Mouse (Mus musculus) midbrain, embryonic 12.5 days (tissue): ENCODE measurements around the gene Zfp385a. TPM values are rescaled to one million over a fixed set of nuclear protein-coding genes. Genes with fewer than 3 reads are reported as not detected.
A peak's percentile ranks its signal among the peaks of the same experiment; 100 is the strongest.

Experiments used
- ATAC-seq: fragments of 200-750 bp; cut with Nextera tagmentation; 2 replicates; pipeline ENCODE4 v1.8.0; 2017; ENCODE audit warnings: low read depth, moderate TSS enrichment, moderate library complexity; ENCODE audit not compliant: low FRiP score
- H3K27ac ChIP-seq: fragments of 300-500 bp; sonication (generic); replicated peaks from 2 replicates; pipeline ENCODE4 v1.5.1; 2016; ENCODE audit warnings: mild to moderate bottlenecking
- H3K27me3 ChIP-seq: fragments of 300-500 bp; sonication (generic); 2 replicates; pipeline ENCODE4 v1.6.1; 2016; ENCODE audit warnings: mild to moderate bottlenecking
- H3K36me3 ChIP-seq: fragments of 300-500 bp; sonication (generic); 2 replicates; pipeline ENCODE4 v1.6.1; 2016
- H3K4me1 ChIP-seq: fragments of 300-500 bp; sonication (generic); 2 replicates; pipeline ENCODE4 v1.6.1; 2016
- H3K4me2 ChIP-seq: fragments of 300-500 bp; sonication (generic); replicated peaks from 2 replicates; pipeline ENCODE4 v1.6.1; 2016; ENCODE audit warnings: mild to moderate bottlenecking, moderate library complexity
- H3K4me3 ChIP-seq: fragments of 300-500 bp; sonication (generic); 2 replicates; pipeline ENCODE4 v1.5.1; 2016; ENCODE audit warnings: mild to moderate bottlenecking
- H3K9ac ChIP-seq: fragments of 300-500 bp; sonication (generic); replicated peaks from 2 replicates; pipeline ENCODE4 v1.6.1; 2016; ENCODE audit warnings: mild to moderate bottlenecking, moderate library complexity
- H3K9me3 ChIP-seq: fragments of 300-500 bp; sonication (generic); 2 replicates; pipeline ENCODE4 v1.6.1; 2016; ENCODE audit warnings: mild to moderate bottlenecking
- WGBS: fragments of 180-500 bp; shearing (Covaris S2); methylation state at CpG from one replicate; pipeline ENCODE4 v1.1.7; 2016; 5-methylcytosine and 5-hydroxymethylcytosine counted together
- polyA plus RNA-seq: library from polyadenylated mRNA; unstranded; fragments of >200 nt; fragmentation: Nextera tagmentation; extraction: Ambion mirVana; gene quantifications from 2 replicates; pipeline ENCODE4 v1.2.1, GENCODE M21; 2016

The Zfp385a gene
- polyA plus RNA-seq, 1 experiment from 2014 or later, result 20.8 TPM

DNA sequence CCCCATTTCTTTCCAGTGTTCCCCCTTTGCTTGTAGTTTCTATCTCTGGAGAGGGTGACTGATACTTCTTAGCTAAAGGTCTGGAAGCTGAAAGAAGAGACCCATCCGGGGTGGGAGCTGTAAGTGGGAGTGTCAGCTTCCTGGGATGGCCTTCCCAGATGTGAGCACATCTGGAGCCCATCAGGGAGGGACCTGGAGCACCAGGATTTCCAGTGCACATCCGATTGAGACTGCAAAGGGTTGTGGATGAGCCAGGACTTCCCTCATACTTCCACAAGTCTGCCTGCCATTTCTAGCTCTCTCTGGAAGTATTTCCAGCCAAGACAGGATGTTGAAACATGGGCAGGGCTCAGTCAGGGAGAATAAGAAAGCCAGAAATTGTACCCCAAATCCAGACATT lies 31.3 kb upstream of the Zfp385a start:
- H3K27ac ChIP-seq, result no peak overlapping the region
- peaks cover 7% of the 10 kb centered on the region; the same call in 1 of the 2 replicates for H3K27me3 ChIP-seq
- WGBS, result 40% methylated on average over 2 of the region's 2 CpGs
- no peak overlapping the region for H3K4me3 ChIP-seq
- no peaks in the 10 kb centered on the region for H3K9me3 ChIP-seq
- no peak overlapping the region for H3K4me2 ChIP-seq
- H3K4me1 ChIP-seq, result peaks cover 17% of the 10 kb centered on the region
- no peaks in the 10 kb centered on the region for H3K36me3 ChIP-seq
- H3K9ac ChIP-seq, result no peak overlapping the region
- no peak for ATAC-seq

DNA sequence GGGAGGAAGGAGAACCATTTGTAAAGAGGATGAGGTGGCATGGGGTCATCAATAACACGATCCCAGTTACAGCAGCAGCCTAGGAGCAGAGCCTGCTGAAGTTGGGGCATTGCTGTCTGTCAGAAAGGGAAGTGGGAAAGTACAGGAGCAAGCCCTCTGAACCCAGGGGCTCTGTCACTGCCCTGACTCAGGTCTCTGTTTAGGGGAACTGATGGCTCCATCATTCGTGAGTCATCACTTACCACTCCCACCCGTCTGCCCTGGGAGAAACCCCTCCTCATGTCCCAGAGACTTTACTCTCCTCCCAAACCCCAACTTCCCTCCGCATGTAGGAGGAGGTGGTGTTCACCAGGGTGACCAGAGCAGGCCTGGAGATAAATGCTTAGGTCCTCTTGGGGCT lies 30.6 kb upstream of the Zfp385a start:
- H3K36me3 ChIP-seq, result no peaks in the 10 kb centered on the region
- WGBS, result 74% methylated on average over 4 of the region's 4 CpGs
- no peak overlapping the region for H3K27ac ChIP-seq
- no peaks in the 10 kb centered on the region for H3K9me3 ChIP-seq
- peaks cover 24% of the 10 kb centered on the region for H3K4me1 ChIP-seq
- H3K9ac ChIP-seq, result no peak overlapping the region
- peaks cover 7% of the 10 kb centered on the region; the same call in 1 of the 2 replicates for H3K27me3 ChIP-seq
- no peak for ATAC-seq
- H3K4me3 ChIP-seq, result no peak overlapping the region
- no peak overlapping the region for H3K4me2 ChIP-seq

GRCm38 (mm10) chr15:103369123-103369522 lies 29.2 kb upstream of the Zfp385a start:
- Histone ChIP-seq H3K27ac (no peak overlapping the region), H3K4me1 (peaks cover 38% of the 10 kb centered on the region), H3K9me3 (no peaks in the 10 kb centered on the region), H3K4me2 (no peak overlapping the region), H3K4me3 (no peak overlapping the region), H3K27me3 (peaks cover 7% of the 10 kb centered on the region; the same call in 1 of the 2 replicates), H3K36me3 (no peaks in the 10 kb centered on the region), H3K9ac (no peak overlapping the region)
- 66% methylated on average over 1 of the region's 1 CpGs for WGBS
- no peak for ATAC-seq

- Histone ChIP-seq H3K4me3 (no peak overlapping the region), H3K27me3 (peaks cover 7% of the 10 kb centered on the region; the same call in 1 of the 2 replicates), H3K27ac (no peak overlapping the region), H3K9ac (no peak overlapping the region), H3K4me2 (no peak overlapping the region), H3K4me1 (peaks cover 39% of the 10 kb centered on the region), H3K36me3 (no peaks in the 10 kb centered on the region), H3K9me3 (no peaks in the 10 kb centered on the region)
- no peak for ATAC-seq
- WGBS, result 71% methylated on average over 4 of the region's 4 CpGs
These were observed 28.5 kb upstream of the Zfp385a start for GRCm38 (mm10) chr15:103368179-103368940.

DNA sequence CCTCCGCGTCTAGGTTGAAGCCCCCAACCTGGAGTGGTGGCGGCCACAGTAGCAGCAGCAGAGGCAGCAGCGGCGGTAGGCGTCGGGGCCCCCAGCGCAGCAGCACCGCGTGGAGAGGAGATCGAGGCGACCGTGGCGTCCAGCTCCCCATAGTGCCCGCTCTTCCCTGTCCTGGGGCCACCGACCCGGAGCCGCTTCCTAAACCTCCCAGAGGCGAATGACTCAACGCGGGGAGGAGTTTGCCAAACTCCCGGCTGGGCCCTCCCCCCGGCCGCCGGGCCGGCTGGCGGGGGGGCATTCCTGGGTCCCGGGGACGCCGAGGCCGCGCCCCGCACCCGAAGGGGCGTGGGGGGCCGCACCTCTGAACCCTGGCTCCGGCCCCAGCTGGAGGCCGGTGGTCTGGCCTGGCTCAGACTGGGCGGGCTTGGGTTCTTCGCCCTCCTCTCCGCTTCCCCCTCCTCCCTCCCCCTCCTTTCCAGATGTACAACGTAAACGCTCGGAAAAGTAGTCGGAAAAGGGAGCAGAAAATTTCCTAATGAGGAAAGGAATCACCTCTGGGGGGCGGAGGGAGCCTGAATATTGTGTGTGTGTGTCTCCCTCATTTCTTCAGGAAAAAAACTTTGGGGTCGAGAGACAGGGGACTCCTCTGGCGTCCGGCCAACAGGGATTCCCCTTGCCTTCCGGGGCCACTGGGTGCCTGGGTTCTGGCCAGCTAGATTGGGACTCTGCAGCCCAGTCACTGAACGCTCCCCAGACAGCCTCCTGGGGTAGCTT lies 26.7 kb upstream of the Zfp385a start, which contains the start of gene Itga5:
Gene Itga5, minus strand, starts transcription at position 388 of the 774 bp plus-strand sequence.
- peak within 1 kb of the TSS; percentile 31; the same call in 1 of the 2 replicates for H3K27ac ChIP-seq
- H3K9me3 ChIP-seq, result no peaks in the 10 kb centered on the region

GRCm38 (mm10) chr15:103365471-103366375 lies 25.8 kb upstream of the Zfp385a start:
- Histone ChIP-seq H3K4me1 (peaks cover 39% of the 10 kb centered on the region), H3K36me3 (no peaks in the 10 kb centered on the region), H3K27me3 (peaks cover 7% of the 10 kb centered on the region; the same call in 1 of the 2 replicates), H3K9ac (peak overlapping the region; percentile 80), H3K9me3 (no peaks in the 10 kb centered on the region), H3K4me3 (peak overlapping the region; percentile 60), H3K27ac (0 out of 2 replicates have a peak overlapping the region, but pooled peaks have one; percentile 31), H3K4me2 (peak overlapping the region; percentile 96)
- peak; percentile 69 for ATAC-seq
- under 1% methylated on average over 51 of the region's 51 CpGs for WGBS

More for the DNA sequence above, 26.7 kb upstream of the Zfp385a start, which contains the start of gene Itga5:
- ATAC-seq, result peak; percentile 83
- H3K36me3 ChIP-seq, result no peaks in the 10 kb centered on the region
- H3K4me1 ChIP-seq, result peaks cover 39% of the 10 kb centered on the region
- H3K27me3 ChIP-seq, result peaks cover 7% of the 10 kb centered on the region; the same call in 1 of the 2 replicates
- H3K4me3 ChIP-seq, result peak within 1 kb of the TSS; percentile 60
- peak within 1 kb of the TSS; percentile 80 for H3K9ac ChIP-seq
- H3K4me2 ChIP-seq, result peak within 1 kb of the TSS; percentile 96
- WGBS, result 1% methylated on average over 46 of the region's 51 CpGs

DNA sequence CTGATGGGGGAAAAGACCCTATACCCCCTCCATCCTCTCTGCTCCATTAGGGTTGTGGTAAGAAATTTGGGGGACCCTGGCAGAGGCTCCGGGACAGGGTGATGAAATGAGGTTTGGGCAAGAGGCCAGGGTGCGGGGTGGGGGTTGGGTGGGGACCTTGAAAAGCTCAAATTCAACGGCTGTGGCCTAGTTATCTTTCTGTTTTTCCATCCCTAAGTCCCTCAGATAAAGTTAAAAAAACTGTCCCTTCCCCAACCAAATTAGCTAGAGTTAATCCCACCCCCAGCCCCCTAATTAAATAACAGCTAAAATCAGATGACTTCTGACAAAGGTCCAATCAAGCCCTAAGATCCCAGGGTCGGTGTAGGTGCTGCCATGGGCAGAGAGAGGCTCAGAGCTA lies 24.9 kb upstream of the Zfp385a start:
- 53% methylated on average over 4 of the region's 4 CpGs for WGBS
- no peaks in the 10 kb centered on the region for H3K36me3 ChIP-seq

GRCm38 (mm10) chr15:103363809-103364208 lies 23.9 kb upstream of the Zfp385a start:
- no peak overlapping the region for H3K4me3 ChIP-seq
- peaks cover 7% of the 10 kb centered on the region; the same call in 1 of the 2 replicates for H3K27me3 ChIP-seq
- no peak overlapping the region for H3K27ac ChIP-seq
- H3K4me1 ChIP-seq, result peaks cover 39% of the 10 kb centered on the region
- ATAC-seq, result no peak
- H3K36me3 ChIP-seq, result no peaks in the 10 kb centered on the region
- no peak overlapping the region for H3K9ac ChIP-seq
- no peak overlapping the region for H3K4me2 ChIP-seq
- H3K9me3 ChIP-seq, result no peaks in the 10 kb centered on the region
- WGBS, result 47% methylated on average over 1 of the region's 1 CpGs

More for the DNA sequence above, 24.9 kb upstream of the Zfp385a start:
- peak overlapping the region; percentile 96 for H3K4me2 ChIP-seq
- no peaks in the 10 kb centered on the region for H3K9me3 ChIP-seq
- H3K27ac ChIP-seq, result no peak overlapping the region
- no peak for ATAC-seq
- peak overlapping the region; percentile 60 for H3K4me3 ChIP-seq
- peak overlapping the region; percentile 80; the same call in 1 of the 2 replicates for H3K9ac ChIP-seq
- H3K4me1 ChIP-seq, result peaks cover 39% of the 10 kb centered on the region
- H3K27me3 ChIP-seq, result peaks cover 7% of the 10 kb centered on the region; the same call in 1 of the 2 replicates

GRCm38 (mm10) chr15:103362950-103363349 lies 23.1 kb upstream of the Zfp385a start:
- H3K4me3 ChIP-seq, result no peak overlapping the region
- H3K27ac ChIP-seq, result no peak overlapping the region
- WGBS, result 94% methylated on average over 3 of the region's 3 CpGs
- H3K36me3 ChIP-seq, result no peaks in the 10 kb centered on the region
- peaks cover 7% of the 10 kb centered on the region; the same call in 1 of the 2 replicates for H3K27me3 ChIP-seq
- H3K9me3 ChIP-seq, result no peaks in the 10 kb centered on the region
- no peak overlapping the region for H3K4me2 ChIP-seq
- ATAC-seq, result no peak
- peaks cover 39% of the 10 kb centered on the region for H3K4me1 ChIP-seq
- H3K9ac ChIP-seq, result no peak overlapping the region

DNA sequence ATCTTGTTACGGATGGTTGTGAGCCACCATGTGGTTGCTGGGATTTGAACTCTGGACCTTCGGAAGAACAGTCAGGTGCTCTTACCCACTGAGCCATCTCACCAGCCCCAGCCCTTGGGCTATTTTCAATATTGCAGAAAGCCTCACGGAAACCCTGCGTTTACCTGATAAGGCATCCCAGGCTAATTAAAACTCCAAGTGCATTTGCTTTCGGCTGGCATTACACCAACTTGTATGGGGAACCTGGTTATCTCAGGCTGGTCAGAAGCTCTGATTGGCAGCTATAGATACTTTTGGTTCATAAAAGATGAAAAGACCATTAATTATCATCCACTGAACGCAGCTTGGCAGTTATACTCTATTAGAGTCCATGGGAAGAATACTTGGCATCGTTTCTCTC lies 22.4 kb upstream of the Zfp385a start:
- H3K4me2 ChIP-seq, result no peak overlapping the region
- H3K9me3 ChIP-seq, result no peaks in the 10 kb centered on the region
- no peaks in the 10 kb centered on the region for H3K36me3 ChIP-seq
- no peak overlapping the region for H3K9ac ChIP-seq
- ATAC-seq, result no peak
- H3K27ac ChIP-seq, result no peak overlapping the region
- WGBS, result 92% methylated on average over 6 of the region's 7 CpGs
- peaks cover 7% of the 10 kb centered on the region; the same call in 1 of the 2 replicates for H3K27me3 ChIP-seq
- no peak overlapping the region for H3K4me3 ChIP-seq
- H3K4me1 ChIP-seq, result peaks cover 33% of the 10 kb centered on the region

- WGBS, result 79% methylated on average over 1 of the region's 1 CpGs
- Histone ChIP-seq H3K27me3 (peaks cover 1% of the 10 kb centered on the region; the same call in 1 of the 2 replicates), H3K27ac (no peak overlapping the region), H3K36me3 (no peaks in the 10 kb centered on the region), H3K4me1 (peaks cover 23% of the 10 kb centered on the region), H3K4me3 (no peak overlapping the region), H3K9me3 (no peaks in the 10 kb centered on the region), H3K4me2 (no peak overlapping the region), H3K9ac (no peak overlapping the region)
- ATAC-seq, result no peak
These were observed 21.4 kb upstream of the Zfp385a start for GRCm38 (mm10) chr15:103361269-103361668.
